Mouse (Mus musculus): Measurements from ENCODE around the gene Snx29. TPM values are rescaled to one million over a fixed set of nuclear protein-coding genes. Genes with fewer than 3 reads are reported as not detected.

Snx29 gene
- polyA plus RNA-seq, 1 experiment from 2014 or later: 4.4 TPM

DNA sequence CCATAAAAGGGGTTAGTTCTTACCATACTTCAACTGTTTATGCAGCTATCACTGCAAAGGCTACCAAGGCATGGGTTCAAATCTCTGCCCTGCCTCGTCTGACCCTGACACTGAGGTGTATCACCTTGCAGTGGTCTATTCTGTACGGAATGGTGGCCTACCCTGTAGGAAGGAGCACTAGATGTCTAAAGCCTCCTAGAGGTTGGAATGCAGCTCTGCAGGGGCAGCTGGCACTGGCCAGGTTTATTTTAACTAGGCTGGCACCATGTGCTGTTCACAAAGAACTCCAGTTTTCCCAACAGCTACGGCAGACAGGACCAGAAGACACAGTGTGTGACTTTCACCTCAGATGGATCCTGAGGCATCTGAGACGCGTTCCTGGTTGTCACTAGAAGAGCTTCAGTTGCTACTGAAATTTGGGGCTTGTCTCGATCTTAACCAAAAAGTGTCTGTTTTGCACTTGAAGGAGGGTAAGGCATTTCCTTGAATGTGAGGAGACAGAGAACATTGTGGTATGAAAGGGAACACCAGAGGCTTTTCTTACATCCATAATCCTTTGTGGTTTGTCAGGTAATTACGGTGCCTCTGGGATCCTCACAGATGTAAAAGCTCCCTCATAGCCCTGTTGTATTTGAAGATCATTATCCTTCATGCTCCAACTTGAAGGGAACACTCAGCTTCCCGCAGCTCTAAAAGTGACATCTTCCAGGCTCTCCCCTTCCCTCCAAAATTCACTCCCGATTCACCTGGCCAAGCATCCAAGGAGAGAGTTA, 305.3 kb downstream of the Snx29 start:
- 77% methylated on average over 9 of the region's 9 CpGs for WGBS (ENCODE audit: insufficient replicate concordance)
- H3K4me1 ChIP-seq (replicated peaks): peaks cover 47% of the 10 kb centered on the region

DNA sequence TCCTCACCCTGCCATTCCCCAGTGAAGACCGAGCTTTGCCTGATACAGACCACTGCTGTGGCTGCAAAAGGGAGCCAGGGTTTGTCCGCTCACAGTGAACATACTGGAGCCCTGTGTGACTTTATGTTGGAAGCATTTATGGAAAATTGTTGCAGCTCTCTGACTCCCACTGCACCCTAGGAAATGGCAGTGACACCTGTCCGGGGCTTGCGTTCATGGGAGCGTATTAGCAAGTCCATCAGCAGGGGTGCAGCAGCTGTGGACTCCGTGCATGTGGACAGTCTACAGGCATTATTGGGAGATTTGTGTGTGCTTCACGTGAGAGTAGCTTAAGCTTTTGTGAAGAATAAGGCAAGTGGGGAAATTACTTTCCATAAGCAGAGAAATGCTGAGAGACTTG, 307.0 kb downstream of the Snx29 start:
- Histone ChIP-seq H3K4me3 (replicated peaks) (no peak overlapping the region), H3K9ac (no peak overlapping the region), H3K9me3 (replicated peaks) (no peaks in the 10 kb centered on the region), H3K4me1 (replicated peaks) (peaks cover 32% of the 10 kb centered on the region), H3K27me3 (no peaks in the 10 kb centered on the region), H3K4me2 (no peak overlapping the region), H3K27ac (no peak overlapping the region), H3K36me3 (no peaks in the 10 kb centered on the region)
- ATAC-seq (ENCODE audit: low read depth) (no peak), DNase-seq (no peak)
- 86% methylated on average over 7 of the region's 7 CpGs for WGBS (ENCODE audit: insufficient replicate concordance)

More for the DNA sequence above, 305.3 kb downstream of the Snx29 start:
- ATAC-seq (ENCODE audit: low read depth) (no peak), DNase-seq (no peak)
- Histone ChIP-seq H3K9ac (no peak overlapping the region), H3K27ac (no peak overlapping the region), H3K27me3 (no peaks in the 10 kb centered on the region), H3K36me3 (no peaks in the 10 kb centered on the region), H3K4me3 (replicated peaks) (no peak overlapping the region), H3K9me3 (replicated peaks) (no peaks in the 10 kb centered on the region), H3K4me2 (no peak overlapping the region)

DNA sequence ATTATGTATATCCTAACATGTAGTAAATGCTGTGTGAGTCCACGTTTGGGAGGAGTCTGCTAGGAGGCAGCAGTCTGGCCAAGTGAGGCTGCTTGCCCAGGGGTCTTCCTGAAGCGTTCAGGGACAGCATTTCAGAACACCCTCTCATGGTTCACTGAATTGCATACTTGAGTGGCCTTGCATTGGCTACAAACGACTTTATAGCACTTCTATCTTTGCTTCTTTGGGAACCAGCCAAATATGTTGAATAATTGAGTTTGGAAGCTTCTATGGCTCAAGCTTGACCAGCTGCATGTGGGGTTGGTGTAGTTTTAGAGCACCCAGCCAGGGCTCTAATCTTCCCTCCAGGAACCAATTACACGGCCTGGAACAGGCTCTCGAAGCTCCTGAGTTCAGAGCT, 307.8 kb downstream of the Snx29 start:
- ATAC-seq (ENCODE audit: low read depth) (no peak), DNase-seq (no peak)
- Histone ChIP-seq H3K4me2 (no peak overlapping the region), H3K36me3 (no peaks in the 10 kb centered on the region), H3K27me3 (no peaks in the 10 kb centered on the region), H3K9me3 (replicated peaks) (no peaks in the 10 kb centered on the region), H3K9ac (no peak overlapping the region), H3K27ac (no peak overlapping the region), H3K4me1 (replicated peaks) (peaks cover 32% of the 10 kb centered on the region), H3K4me3 (replicated peaks) (no peak overlapping the region)
- WGBS (ENCODE audit: insufficient replicate concordance): 60% methylated on average over 5 of the region's 5 CpGs

DNA sequence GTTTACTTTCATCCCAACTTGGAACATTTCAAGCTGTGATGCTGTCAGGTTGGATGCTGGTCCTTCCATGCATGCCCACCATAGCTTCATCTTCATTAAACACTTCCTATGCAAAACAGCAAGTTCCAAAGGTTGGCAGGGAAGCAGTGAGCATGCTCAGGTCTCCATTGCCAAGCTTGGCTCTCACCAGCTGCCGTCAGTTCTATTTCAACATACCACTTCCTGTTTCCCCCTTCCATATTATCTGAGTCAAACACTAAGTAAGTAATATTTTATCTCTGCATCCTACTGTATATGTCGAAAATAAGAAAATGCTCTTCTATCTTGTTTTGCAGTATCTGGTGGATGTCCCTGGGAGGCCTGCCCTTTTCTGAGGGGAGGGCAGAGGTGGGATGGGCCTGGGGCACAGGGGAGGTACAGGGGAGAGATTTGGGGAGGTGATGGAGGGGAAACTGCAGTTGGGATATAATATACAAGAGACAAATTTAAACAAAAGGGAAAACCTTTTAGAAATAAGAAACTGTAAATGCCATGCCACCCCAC, 309.6 kb downstream of the Snx29 start:
- H3K27me3 ChIP-seq: no peaks in the 10 kb centered on the region
- WGBS (ENCODE audit: insufficient replicate concordance): 18% methylated on average over 2 of the region's 2 CpGs
- peak; percentile 55; the same call in 1 of the 2 replicates for ATAC-seq (ENCODE audit: low read depth)

DNA sequence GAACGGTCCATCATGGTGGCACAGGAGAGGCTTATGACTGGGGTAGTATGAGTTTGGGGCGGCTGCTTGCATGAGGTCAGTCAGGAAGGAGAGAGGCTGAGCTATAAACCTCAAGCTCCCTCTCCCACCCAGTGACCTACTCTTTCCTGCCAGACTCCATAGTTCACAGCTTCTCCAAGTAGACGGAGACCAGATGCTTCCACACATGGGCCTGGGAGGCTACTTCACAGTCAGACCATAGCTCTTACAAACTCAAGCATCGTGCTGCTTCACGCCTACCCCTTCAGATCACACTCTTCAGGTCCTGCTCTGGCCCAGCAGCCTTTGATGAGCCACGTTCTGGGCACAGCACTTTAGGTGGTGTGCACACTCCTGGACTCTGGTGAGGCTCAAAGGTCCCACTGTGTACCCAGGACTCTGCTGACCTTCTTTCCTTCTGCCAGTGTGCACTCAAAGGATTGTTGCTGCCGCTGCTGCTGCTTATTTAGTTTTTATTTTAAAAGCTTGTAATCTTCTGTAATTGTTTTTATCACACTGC, 313.6 kb downstream of the Snx29 start:
- Histone ChIP-seq H3K4me1 (replicated peaks) (peaks cover 17% of the 10 kb centered on the region), H3K36me3 (no peaks in the 10 kb centered on the region), H3K27me3 (no peaks in the 10 kb centered on the region), H3K9ac (no peak overlapping the region), H3K4me3 (replicated peaks) (no peak overlapping the region), H3K27ac (no peak overlapping the region), H3K9me3 (replicated peaks) (no peaks in the 10 kb centered on the region), H3K4me2 (no peak overlapping the region)
- 67% methylated on average over 7 of the region's 7 CpGs for WGBS (ENCODE audit: insufficient replicate concordance)
- ATAC-seq (ENCODE audit: low read depth) (no peak), DNase-seq (no peak)

More for the DNA sequence above, 309.6 kb downstream of the Snx29 start:
- Histone ChIP-seq H3K4me3 (replicated peaks) (no peak overlapping the region), H3K36me3 (no peaks in the 10 kb centered on the region), H3K4me2 (no peak overlapping the region), H3K4me1 (replicated peaks) (peaks cover 23% of the 10 kb centered on the region), H3K27ac (peak overlapping the region; percentile 13), H3K9ac (no peak overlapping the region), H3K9me3 (replicated peaks) (no peaks in the 10 kb centered on the region)
- no peak for DNase-seq

DNA sequence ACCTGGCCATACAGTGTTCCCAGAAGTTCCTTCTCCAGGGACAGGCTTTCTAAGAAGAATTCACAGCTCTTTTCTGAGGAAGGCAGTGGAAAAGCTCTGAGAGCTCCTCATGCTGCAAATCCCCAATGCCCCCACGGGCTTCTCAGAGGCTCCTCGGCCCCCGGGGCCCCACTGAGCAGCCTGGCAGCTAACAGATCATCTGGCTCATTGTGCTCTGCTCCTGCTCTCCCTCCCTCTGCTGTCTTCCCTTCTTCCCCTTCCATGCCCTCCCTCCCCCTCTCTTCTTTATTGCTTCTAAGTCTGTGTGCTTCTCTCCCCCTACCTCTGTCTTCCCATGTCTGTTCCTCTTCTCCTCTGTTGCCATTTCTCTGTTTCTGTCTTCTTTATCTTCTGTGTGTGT, 314.2 kb downstream of the Snx29 start:
- WGBS (ENCODE audit: insufficient replicate concordance): 16% methylated on average over 3 of the region's 3 CpGs
- no peak overlapping the region for H3K27ac ChIP-seq

DNA sequence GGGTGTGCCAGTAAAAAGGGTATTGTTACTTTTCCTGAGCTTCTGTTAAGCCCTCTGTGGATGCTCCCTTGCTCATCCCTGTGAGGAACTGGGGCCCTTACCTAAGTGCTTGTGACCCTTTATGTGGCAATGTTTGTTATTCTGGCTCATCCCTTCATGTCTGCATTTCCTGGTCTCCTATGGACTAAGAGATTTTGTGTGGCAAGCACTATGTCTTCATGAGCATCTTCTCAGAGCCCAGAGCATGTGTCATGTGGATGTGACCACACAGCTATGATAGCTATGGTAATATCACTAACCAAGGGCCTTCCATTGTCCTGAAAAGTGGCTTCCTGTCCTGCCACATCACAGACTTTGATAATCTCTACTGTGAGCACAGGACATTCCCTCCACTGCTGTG, 315.1 kb downstream of the Snx29 start:
- H3K4me1 ChIP-seq (replicated peaks): peaks cover 8% of the 10 kb centered on the region
- no peaks in the 10 kb centered on the region for H3K36me3 ChIP-seq
- H3K9me3 ChIP-seq (replicated peaks): no peaks in the 10 kb centered on the region
- H3K4me3 ChIP-seq (replicated peaks): no peak overlapping the region
- no peak overlapping the region for H3K4me2 ChIP-seq
- ATAC-seq (ENCODE audit: low read depth) (no peak), DNase-seq (no peak)
- no peak overlapping the region for H3K9ac ChIP-seq
- H3K27me3 ChIP-seq: no peaks in the 10 kb centered on the region
- no peak overlapping the region for H3K27ac ChIP-seq

More for the DNA sequence above, 314.2 kb downstream of the Snx29 start:
- Histone ChIP-seq H3K4me1 (replicated peaks) (peaks cover 11% of the 10 kb centered on the region), H3K4me3 (replicated peaks) (no peak overlapping the region), H3K4me2 (no peak overlapping the region), H3K9me3 (replicated peaks) (no peaks in the 10 kb centered on the region), H3K27me3 (no peaks in the 10 kb centered on the region), H3K9ac (no peak overlapping the region), H3K36me3 (no peaks in the 10 kb centered on the region)
- DNase-seq (no peak), ATAC-seq (ENCODE audit: low read depth) (no peak)

DNA sequence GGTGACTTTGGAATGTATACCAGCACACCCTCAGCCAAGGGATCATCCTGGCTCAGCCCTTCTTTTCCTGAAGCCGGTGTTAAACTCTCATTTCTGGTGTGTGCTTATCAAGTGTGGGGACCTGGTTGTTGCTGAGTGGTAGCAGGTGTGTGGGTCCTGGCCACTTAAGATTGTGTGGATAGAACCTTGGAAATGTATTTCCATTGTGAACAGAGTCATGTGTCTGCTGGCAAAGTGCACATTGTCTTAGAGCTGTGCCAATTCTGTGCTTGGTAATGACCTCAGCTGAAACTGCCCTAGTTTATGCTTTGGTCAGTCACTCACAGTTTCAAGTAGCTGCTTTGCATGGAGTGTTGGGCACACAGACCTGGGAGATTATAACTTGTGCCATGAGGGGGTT, 316.0 kb downstream of the Snx29 start:
- no peak for ATAC-seq (ENCODE audit: low read depth)
- Histone ChIP-seq H3K27ac (no peak overlapping the region), H3K36me3 (no peaks in the 10 kb centered on the region), H3K27me3 (no peaks in the 10 kb centered on the region), H3K4me3 (replicated peaks) (no peak overlapping the region), H3K4me2 (no peak overlapping the region), H3K9ac (no peak overlapping the region), H3K9me3 (replicated peaks) (no peaks in the 10 kb centered on the region), H3K4me1 (replicated peaks) (peaks cover 8% of the 10 kb centered on the region)
- 39% methylated on average over 1 of the region's 1 CpGs for WGBS (ENCODE audit: insufficient replicate concordance)
- DNase-seq: no peak

DNA sequence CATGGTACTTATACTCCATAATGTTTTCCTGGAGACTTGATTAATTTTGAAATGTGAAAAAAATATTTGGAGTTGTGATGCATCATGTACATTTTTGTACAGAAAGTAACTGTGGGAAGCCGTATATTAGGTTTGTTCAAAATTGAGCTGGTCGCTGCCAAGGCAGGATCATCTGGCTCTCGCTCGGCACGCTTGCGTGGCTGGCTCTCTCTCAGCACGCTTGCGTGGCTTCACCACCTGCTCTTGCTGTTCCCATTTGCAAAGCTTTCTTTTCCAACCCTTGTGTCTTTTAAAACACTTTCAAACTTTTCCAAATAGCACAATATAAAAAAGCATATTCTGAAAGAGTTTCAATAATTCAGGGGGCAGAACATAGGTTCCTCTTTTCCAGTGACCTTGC, 317.2 kb downstream of the Snx29 start:
- H3K4me3 ChIP-seq (replicated peaks): no peak overlapping the region
- no peaks in the 10 kb centered on the region for H3K27me3 ChIP-seq
- no peaks in the 10 kb centered on the region for H3K9me3 ChIP-seq (replicated peaks)
- peaks cover 8% of the 10 kb centered on the region for H3K4me1 ChIP-seq (replicated peaks)
- no peak overlapping the region for H3K27ac ChIP-seq
- no peak for DNase-seq
- H3K36me3 ChIP-seq: no peaks in the 10 kb centered on the region
- 88% methylated on average over 8 of the region's 8 CpGs for WGBS (ENCODE audit: insufficient replicate concordance)
- no peak overlapping the region for H3K9ac ChIP-seq
- no peak for ATAC-seq (ENCODE audit: low read depth)
- no peak overlapping the region for H3K4me2 ChIP-seq

DNA sequence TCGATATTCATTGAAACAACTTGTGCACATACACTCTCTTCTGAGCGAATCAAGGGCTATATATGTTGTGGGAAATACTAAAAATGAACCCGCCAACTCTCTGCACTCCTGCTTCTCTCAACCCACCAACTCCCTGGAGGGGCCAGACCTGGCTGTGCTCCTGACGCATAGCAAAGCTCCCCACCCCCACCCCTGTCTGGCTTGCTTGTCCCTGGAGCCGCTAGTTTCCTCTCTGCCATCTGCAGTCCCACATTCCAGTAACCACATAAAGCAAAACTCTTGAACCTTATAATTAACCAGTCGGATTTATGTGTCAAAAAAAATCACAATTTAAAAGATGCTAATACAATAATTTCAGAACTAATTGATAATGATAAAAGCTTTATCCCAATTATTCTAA, 320.9 kb downstream of the Snx29 start:
- no peak overlapping the region for H3K9ac ChIP-seq
- no peaks in the 10 kb centered on the region for H3K9me3 ChIP-seq (replicated peaks)
- H3K4me1 ChIP-seq (replicated peaks): peaks cover 7% of the 10 kb centered on the region; the same call in 1 of the 2 replicates
- DNase-seq (no peak), ATAC-seq (ENCODE audit: low read depth) (no peak)
- H3K4me3 ChIP-seq (replicated peaks): no peak overlapping the region
- H3K27ac ChIP-seq: no peak overlapping the region
- no peaks in the 10 kb centered on the region for H3K36me3 ChIP-seq
- H3K27me3 ChIP-seq: no peaks in the 10 kb centered on the region
- no peak overlapping the region for H3K4me2 ChIP-seq
- 68% methylated on average over 6 of the region's 6 CpGs for WGBS (ENCODE audit: insufficient replicate concordance)

DNA sequence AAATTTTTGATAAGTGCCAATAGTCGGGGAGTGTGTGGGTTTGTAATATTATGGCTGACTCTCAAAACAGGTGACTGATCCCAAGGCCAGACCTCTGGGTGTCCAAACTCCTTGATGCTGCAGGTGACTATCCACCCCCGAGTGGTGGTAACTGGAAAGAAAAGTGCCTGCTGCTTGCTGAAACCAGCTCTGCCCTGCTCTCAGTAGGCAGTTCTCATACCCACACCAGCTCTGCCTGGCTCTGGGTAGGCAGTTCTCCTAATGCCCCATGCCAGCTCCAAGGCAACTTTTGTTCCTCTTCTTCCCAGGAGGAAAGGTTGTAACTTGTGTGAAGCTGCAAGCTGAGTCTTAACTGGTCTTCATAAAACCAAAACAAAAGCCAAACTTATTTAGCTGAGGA, 321.7 kb downstream of the Snx29 start:
- Histone ChIP-seq H3K4me2 (no peak overlapping the region), H3K4me1 (replicated peaks) (0 out of 2 replicates have a peak, but pooled peaks cover 7% of the 10 kb centered on the region), H3K9me3 (replicated peaks) (no peaks in the 10 kb centered on the region), H3K4me3 (replicated peaks) (no peak overlapping the region), H3K9ac (no peak overlapping the region), H3K27me3 (no peaks in the 10 kb centered on the region), H3K27ac (no peak overlapping the region), H3K36me3 (no peaks in the 10 kb centered on the region)
- DNase-seq: no peak
- 54% methylated on average over 2 of the region's 2 CpGs for WGBS (ENCODE audit: insufficient replicate concordance)
- ATAC-seq (ENCODE audit: low read depth): no peak

DNA sequence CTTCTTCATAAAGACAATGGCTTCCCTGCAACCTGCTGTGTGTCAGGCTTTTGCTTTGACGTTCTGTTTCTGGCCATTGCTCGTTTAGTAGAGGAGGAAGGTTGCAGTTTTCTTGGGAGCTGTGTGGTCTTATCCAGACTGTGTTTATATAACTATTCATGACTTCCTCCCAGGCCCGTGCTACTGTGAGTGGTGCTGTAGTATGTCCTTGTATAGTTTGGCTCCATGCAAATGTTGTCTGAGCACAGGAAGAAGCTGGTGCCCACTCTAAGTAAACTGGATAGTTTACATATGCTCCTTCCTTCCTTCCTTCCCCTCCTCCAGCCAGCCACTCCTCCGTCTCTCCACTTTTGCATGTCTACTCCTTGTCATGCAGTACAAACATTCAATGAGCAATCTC, 323.0 kb downstream of the Snx29 start:
- WGBS (ENCODE audit: insufficient replicate concordance): 26% methylated on average over 4 of the region's 4 CpGs
- Histone ChIP-seq H3K4me1 (replicated peaks) (0 out of 2 replicates have a peak, but pooled peaks cover 10% of the 10 kb centered on the region), H3K36me3 (no peaks in the 10 kb centered on the region), H3K27ac (no peak overlapping the region; the same call in 1 of the 2 replicates), H3K4me2 (no peak overlapping the region), H3K27me3 (no peaks in the 10 kb centered on the region), H3K9me3 (replicated peaks) (no peaks in the 10 kb centered on the region), H3K9ac (no peak overlapping the region), H3K4me3 (replicated peaks) (no peak overlapping the region)
- no peak for DNase-seq
- no peak for ATAC-seq (ENCODE audit: low read depth)
